Mouse (Mus musculus) lung, postnatal 0 days (tissue): ENCODE results near the gene Tnfsf9. TPM values are rescaled to one million over a fixed set of nuclear protein-coding genes. Genes with fewer than 3 reads are reported as not detected.

Experiments used
- ATAC-seq: fragments of 200-750 bp; cut with Nextera tagmentation; 2 replicates; pipeline ENCODE4 v1.8.0; 2017; ENCODE audit warnings: moderate library complexity
- DNase-seq: peaks from one replicate; pipeline ENCODE4 v3.0.0-alpha.2; 2016; ENCODE audit warnings: low spot score
- H3K27ac ChIP-seq: fragments of 300-500 bp; sonication (generic); 2 replicates; pipeline ENCODE4 v1.5.1; 2014; ENCODE audit warnings: antibody characterized with exemption, mild to moderate bottlenecking, low read length, mixed read lengths
- H3K27me3 ChIP-seq: fragments of 300-500 bp; sonication (generic); replicated peaks from 2 replicates; pipeline ENCODE4 v1.6.1; 2014; ENCODE audit warnings: low read length, mixed read lengths; ENCODE audit not compliant: insufficient read depth
- H3K36me3 ChIP-seq: fragments of 300-500 bp; sonication (generic); 2 replicates; pipeline ENCODE4 v1.6.1; 2014; ENCODE audit warnings: low read length, mixed read lengths; ENCODE audit not compliant: insufficient read depth
- H3K4me1 ChIP-seq: fragments of 300-500 bp; sonication (generic); 2 replicates; pipeline ENCODE4 v1.6.1; 2014; ENCODE audit warnings: antibody characterized with exemption, low read depth, low read length, mixed read lengths; ENCODE audit not compliant: insufficient read depth
- H3K4me2 ChIP-seq: fragments of 300-500 bp; sonication (generic); replicated peaks from 2 replicates; pipeline ENCODE4 v1.6.1; 2014; ENCODE audit warnings: low read depth, mild to moderate bottlenecking, low read length, moderate library complexity, mixed read lengths
- H3K4me3 ChIP-seq: fragments of 300-500 bp; sonication (generic); 2 replicates; pipeline ENCODE4 v1.5.1; 2014; ENCODE audit warnings: low read depth, low read length
- H3K9ac ChIP-seq: fragments of 300-500 bp; sonication (generic); replicated peaks from 2 replicates; pipeline ENCODE4 v1.6.1; 2014; ENCODE audit warnings: low read depth, mild to moderate bottlenecking
- H3K9me3 ChIP-seq: fragments of 300-500 bp; sonication (generic); 2 replicates; pipeline ENCODE4 v1.6.1; 2016; ENCODE audit warnings: low read length, mixed read lengths
- CTCF ChIP-seq: IDR thresholded peaks from 2 replicates; pipeline ENCODE4 v1.5.1; 2016; ENCODE audit warnings: antibody characterized with exemption, mild to moderate bottlenecking
- EP300 ChIP-seq: IDR thresholded peaks from 2 replicates; pipeline ENCODE4 v1.6.1; 2016; ENCODE audit warnings: antibody characterized with exemption, mild to moderate bottlenecking, control low read depth
- WGBS: fragments of 180-500 bp; shearing (Covaris S2); extraction: QIAGEN DNeasy Blood & Tissue Kit; methylation state at CpG from one replicate; pipeline ENCODE4 v1.1.7; 2014; 5-methylcytosine and 5-hydroxymethylcytosine counted together
- polyA plus RNA-seq: library from polyadenylated mRNA; unstranded; fragments of >200 nt; fragmentation: Nextera tagmentation; extraction: Ambion mirVana; gene quantifications from 2 replicates; pipeline ENCODE4 v1.2.1, GENCODE M21; 2015

The Tnfsf9 gene
- polyA plus RNA-seq, result 3.0 and 3.4 TPM in 2 replicates

GRCm38 (mm10) chr17:57105181-57106034 lies at the start of gene Tnfsf9:
Gene Tnfsf9, plus strand, starts transcription at chr17:57105325.
- ATAC-seq (peak; percentile 77), DNase-seq (peak; percentile 58)
- no peaks in the 10 kb centered on the region for H3K9me3 ChIP-seq
- WGBS, result 0% methylated on average over 43 of the region's 61 CpGs
- TF ChIP-seq EP300 (no peak), CTCF (no peak)
- peak within 1 kb of the TSS; percentile 51 for H3K4me3 ChIP-seq
- H3K9ac ChIP-seq, result peak within 1 kb of the TSS; percentile 41
- H3K36me3 ChIP-seq, result no peaks in the 10 kb centered on the region
- no peaks in the 10 kb centered on the region for H3K27me3 ChIP-seq
- no peaks in the 10 kb centered on the region for H3K4me1 ChIP-seq
- H3K27ac ChIP-seq, result no peak within 1 kb of the TSS
- peak within 1 kb of the TSS; percentile 87 for H3K4me2 ChIP-seq

GRCm38 (mm10) chr17:57056246-57056645 lies 48.9 kb upstream of the Tnfsf9 start:
- no peak for TF ChIP-seq CTCF
- no peak for TF ChIP-seq EP300
- Histone ChIP-seq H3K9me3 (no peaks in the 10 kb centered on the region), H3K4me2 (no peak overlapping the region), H3K27ac (no peak overlapping the region), H3K36me3 (no peaks in the 10 kb centered on the region), H3K27me3 (no peaks in the 10 kb centered on the region; the same call in 1 of the 2 replicates), H3K4me3 (no peak overlapping the region), H3K4me1 (no peaks in the 10 kb centered on the region), H3K9ac (no peak overlapping the region)
- ATAC-seq, result no peak
- DNase-seq, result no peak
- 80% methylated on average over 3 of the region's 3 CpGs for WGBS

GRCm38 (mm10) chr17:57058891-57059485 lies 46.1 kb upstream of the Tnfsf9 start, which contains the start of gene Crb3:
Gene Crb3, plus strand, starts transcription at chr17:57059105.
- ATAC-seq, result no peak
- WGBS, result 0% methylated on average over 18 of the region's 22 CpGs
- TF ChIP-seq EP300 (no peak), CTCF (no peak)

GRCm38 (mm10) chr17:57059486-57059977 lies 45.6 kb upstream of the Tnfsf9 start, which contains the start of gene Slc25a23:
Gene Slc25a23, minus strand, starts transcription at chr17:57059863.
- Histone ChIP-seq H3K4me1 (no peaks in the 10 kb centered on the region), H3K36me3 (no peaks in the 10 kb centered on the region), H3K9ac (peak within 1 kb of the TSS; percentile 55), H3K9me3 (no peaks in the 10 kb centered on the region), H3K4me3 (peak within 1 kb of the TSS; percentile 77), H3K4me2 (peak within 1 kb of the TSS; percentile 98), H3K27ac (peak within 1 kb of the TSS; percentile 95), H3K27me3 (peaks cover 13% of the 10 kb centered on the region; the same call in 1 of the 2 replicates)
- TF ChIP-seq CTCF, result no peak
- no peak for TF ChIP-seq EP300
- ATAC-seq (peak; percentile 45), DNase-seq (peak; percentile 74)
- WGBS, result 3% methylated on average over 30 of the region's 45 CpGs

More at GRCm38 (mm10) chr17:57058891-57059485, 46.1 kb upstream of the Tnfsf9 start, which contains the start of gene Crb3:
- no peaks in the 10 kb centered on the region for H3K9me3 ChIP-seq
- peak within 1 kb of the TSS; percentile 55 for H3K9ac ChIP-seq
- H3K27me3 ChIP-seq, result peaks cover 13% of the 10 kb centered on the region; the same call in 1 of the 2 replicates
- H3K4me3 ChIP-seq, result peak within 1 kb of the TSS; percentile 77
- peak; percentile 50 for DNase-seq
- peak within 1 kb of the TSS; percentile 98 for H3K4me2 ChIP-seq
- no peaks in the 10 kb centered on the region for H3K4me1 ChIP-seq
- H3K36me3 ChIP-seq, result no peaks in the 10 kb centered on the region
- peak within 1 kb of the TSS; percentile 95 for H3K27ac ChIP-seq

GRCm38 (mm10) chr17:57060231-57060801 lies 44.8 kb upstream of the Tnfsf9 start:
- ATAC-seq (peak; percentile 88), DNase-seq (peak; percentile 97)
- peaks cover 13% of the 10 kb centered on the region; the same call in 1 of the 2 replicates for H3K27me3 ChIP-seq
- peak overlapping the region; percentile 77 for H3K4me3 ChIP-seq
- H3K9me3 ChIP-seq, result no peaks in the 10 kb centered on the region
- TF ChIP-seq EP300 (peak; percentile 44; the same call in 1 of the 2 replicates), CTCF (peak; percentile 77)
- H3K9ac ChIP-seq, result no peak overlapping the region; the same call in 1 of the 2 replicates
- H3K4me2 ChIP-seq, result peak overlapping the region; percentile 98
- WGBS, result under 1% methylated on average over 44 of the region's 44 CpGs
- no peaks in the 10 kb centered on the region for H3K4me1 ChIP-seq
- H3K27ac ChIP-seq, result peak overlapping the region; percentile 95
- H3K36me3 ChIP-seq, result no peaks in the 10 kb centered on the region
